Mouse (Mus musculus) spleen, postnatal 10 days (tissue): ENCODE measurements around the gene Slc22a23.
A peak's percentile ranks its signal among the peaks of the same experiment; 100 is the strongest.
"Not testable (repeated sequence)": the region's sequence is repeated elsewhere in the genome, so short reads cannot be mapped to it uniquely, and the experiment has no call there.

ENCODE experiments used
- DNase-seq, 2 experiments: peaks; one replicate each; pipeline ENCODE4 v3.0.0; 2021 to 2022; ENCODE audit warnings: low spot score in 2 of 2

Slc22a23 gene

DNA sequence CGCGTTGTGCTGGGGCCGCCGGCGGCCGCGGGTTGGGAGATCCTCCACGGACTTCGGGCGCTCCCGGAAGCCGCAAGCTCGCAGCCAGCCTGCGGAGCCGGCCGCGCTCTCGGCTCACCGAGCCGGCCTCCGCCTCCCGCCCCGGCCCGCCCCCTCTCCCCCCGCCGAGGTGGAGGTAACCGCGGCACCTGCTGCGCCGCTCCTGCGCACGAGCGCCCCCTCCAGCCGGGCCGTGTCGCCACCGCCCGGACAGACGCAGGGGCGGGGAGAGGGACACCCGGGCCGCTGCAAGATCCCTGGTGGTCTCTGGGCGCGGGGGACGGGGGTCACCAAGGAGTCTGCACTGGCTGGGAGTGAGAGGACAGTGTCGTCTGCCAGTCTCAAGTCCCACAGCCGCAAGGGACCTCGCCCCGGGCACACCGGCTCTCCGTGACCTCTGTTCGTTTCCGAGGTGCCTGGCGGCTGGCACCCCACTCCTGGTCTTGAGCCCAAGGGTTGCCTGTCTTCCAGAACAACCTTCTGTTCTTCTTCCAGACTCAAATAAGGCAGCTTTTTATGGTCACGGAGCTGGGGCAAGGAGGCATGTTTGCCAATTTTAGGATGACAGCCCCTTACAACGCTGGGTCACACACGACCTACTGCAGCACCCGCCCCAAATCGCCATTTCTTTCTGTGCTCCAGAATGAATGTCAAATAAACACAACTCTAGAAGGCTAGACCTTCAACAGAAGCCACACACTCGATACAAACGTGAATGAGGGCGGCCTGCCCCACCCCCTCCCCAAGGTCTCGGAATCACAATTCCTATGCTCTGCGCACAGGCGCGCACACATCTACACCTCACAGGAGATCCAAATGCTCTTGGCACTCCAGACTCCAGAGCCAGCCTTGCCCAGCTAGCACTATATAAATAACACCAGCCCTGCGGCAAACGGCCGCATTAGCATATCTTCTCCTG, at the start of gene Slc22a23:
TSS of gene Slc22a23 (minus strand) at position 55 of the 958 bp plus-strand sequence.
- DNase-seq: peak; percentile 92 to 94

DNA sequence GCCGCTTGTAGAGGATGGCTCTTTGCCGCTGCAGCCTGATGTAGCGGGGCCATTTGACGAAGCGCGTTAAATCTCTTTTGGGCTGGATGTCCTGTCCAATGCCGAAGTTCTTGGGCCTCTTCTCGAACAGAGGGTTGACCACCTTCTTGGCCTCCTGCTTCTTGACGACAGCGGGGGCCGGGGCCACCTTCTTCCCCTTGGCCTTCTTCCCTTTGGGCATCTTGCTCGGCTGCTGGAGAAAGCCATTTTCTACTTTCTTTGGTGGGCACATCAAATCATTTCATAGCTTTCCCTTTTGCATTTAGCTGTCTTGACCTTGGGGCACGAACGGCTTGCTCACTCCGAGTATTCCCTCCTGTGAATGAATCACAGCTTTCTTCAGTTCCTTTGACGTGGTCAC, 49.3 kb upstream of the Slc22a23 start:
- DNase-seq: not testable (repeated sequence)

DNA sequence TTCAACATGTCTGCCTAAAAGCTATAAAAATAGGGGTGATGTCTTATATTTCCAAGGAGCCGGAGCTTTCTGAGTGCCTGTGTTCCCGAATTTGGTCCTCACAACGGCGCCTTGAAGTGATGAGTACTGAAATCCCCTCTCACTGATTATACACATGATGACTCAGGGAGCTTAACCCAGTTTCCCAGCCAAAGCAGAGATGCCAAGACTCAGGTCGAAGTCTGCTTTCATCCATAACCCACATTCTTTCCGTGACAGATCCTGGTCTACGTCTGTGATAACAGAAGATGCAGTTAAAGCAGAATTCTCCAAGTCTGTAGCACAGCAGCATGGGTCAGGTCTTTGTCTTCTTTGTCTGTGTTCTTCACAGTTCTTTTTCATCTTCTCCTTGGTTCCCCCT, 47.4 kb upstream of the Slc22a23 start:
- no peak for DNase-seq

GRCm38 (mm10) chr13:34388219-34388618, 43.2 kb upstream of the Slc22a23 start:
- no peak for DNase-seq

GRCm38 (mm10) chr13:34383416-34383815, 38.4 kb upstream of the Slc22a23 start:
- DNase-seq: no peak

DNA sequence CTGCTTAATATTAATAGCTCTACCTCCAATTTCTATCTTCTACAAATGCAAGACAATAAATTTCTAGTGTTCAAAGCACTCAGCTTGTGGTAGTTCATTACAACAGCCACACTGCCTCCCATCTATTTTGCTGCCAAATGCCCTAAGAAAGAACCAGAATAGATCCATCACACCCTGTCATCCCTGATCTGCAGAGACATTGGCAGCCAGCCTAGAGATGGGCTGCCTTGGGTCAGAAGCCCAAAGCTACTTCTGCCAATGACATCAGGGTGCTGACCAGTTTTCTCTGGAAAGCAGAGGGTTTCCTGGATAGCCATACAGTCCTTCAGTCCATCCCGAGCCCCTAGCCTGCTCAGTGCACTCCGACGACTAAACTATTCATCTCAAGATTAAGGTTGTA, 33.9 kb upstream of the Slc22a23 start:
- no peak for DNase-seq

GRCm38 (mm10) chr13:34375145-34375544, 30.2 kb upstream of the Slc22a23 start:
- DNase-seq: no peak

- DNase-seq: no peak
Measured at GRCm38 (mm10) chr13:34372870-34373478, 28.0 kb upstream of the Slc22a23 start.

DNA sequence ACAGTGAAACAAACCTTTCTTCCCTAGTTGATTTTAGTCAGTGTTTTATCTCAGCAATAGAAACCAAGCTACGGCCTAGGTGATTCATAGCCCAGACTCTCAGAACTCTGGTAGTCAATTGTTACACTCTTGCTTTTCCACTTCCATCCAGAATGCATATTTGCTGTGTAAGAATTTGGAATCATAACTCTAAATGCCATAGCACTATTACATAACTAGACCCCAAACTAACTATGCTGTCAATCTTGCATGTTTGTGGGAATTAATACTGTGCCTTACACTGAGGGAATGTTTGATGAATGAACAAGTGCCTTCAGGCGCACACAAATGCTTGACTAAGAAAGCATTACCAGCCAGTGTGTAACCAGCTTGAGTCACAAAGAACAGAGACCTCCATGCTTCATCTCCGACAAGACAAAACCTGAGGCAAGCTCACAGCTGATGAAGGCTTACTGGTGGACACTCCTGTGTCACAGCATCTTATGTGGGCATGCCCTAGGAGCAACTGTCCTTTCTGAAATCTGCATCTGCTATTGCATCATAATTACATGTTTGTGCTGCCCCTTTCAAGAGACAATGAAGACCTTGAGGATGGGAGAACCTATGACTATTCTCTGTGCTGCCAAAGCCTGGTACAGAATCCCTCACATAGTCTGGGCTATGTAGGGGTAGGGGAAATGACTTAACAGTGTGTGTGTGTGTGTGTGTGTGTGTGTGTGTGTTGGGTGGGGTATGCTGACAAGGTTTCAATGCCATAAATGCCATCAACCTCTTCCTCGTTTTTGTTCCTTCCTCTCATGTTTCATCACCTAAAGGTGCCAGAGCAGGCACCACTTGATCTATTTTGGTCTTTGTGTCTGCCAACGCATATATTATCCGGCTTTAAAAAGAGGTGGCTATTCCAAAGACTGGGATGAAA, 27.2 kb upstream of the Slc22a23 start:
- DNase-seq: no peak

DNA sequence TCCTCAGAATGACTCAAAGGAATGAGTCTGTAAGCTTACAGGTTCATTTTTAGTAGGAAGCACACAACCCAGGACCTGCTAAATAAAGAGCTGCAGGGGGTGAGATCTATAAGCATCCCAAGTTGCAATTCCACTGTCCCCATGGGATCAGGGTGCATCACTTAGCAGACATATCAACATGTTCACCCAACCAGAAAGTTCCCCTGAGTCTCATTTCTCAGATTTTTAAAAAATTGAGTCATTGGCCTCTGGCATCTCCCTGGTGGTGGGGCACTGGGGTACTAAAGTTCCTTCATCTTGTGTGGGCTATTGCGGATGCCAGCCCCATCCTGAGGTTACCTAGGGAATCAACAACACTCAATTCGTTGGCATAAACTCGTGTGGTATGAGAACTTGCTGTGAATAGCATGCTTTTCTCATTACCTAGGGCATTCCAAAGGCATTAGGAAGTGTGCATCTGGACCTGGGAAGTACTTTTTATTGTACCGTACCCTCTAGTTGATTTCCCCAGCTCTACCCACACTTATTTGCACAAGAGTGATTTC, 25.4 kb upstream of the Slc22a23 start:
- no peak for DNase-seq

- DNase-seq: no peak
Measured at GRCm38 (mm10) chr13:34365226-34365625, 20.2 kb upstream of the Slc22a23 start.

GRCm38 (mm10) chr13:34355656-34356055, 10.7 kb upstream of the Slc22a23 start:
- DNase-seq: no peak

GRCm38 (mm10) chr13:34354830-34355624, 10.0 kb upstream of the Slc22a23 start:
- no peak for DNase-seq

DNA sequence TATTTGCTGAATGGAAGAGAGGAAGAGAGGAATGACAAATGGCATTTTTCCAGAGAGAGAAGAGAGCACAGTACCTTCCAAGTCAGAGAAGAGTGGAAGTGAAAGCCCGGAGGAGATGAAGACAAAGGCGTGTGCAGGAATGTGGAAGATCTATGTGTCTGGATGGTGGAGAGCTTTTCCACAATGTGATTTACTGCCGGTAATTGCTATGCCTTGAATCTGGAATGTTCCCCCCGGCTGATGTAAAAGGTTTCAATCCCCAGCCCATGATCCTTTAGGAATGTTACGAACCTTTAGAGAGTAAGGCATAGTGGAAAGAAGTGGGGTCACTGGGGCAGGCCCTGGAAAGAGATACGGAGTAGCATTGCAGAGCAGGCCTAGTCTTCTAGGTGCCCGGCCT, 8.3 kb upstream of the Slc22a23 start:
- no peak for DNase-seq

DNA sequence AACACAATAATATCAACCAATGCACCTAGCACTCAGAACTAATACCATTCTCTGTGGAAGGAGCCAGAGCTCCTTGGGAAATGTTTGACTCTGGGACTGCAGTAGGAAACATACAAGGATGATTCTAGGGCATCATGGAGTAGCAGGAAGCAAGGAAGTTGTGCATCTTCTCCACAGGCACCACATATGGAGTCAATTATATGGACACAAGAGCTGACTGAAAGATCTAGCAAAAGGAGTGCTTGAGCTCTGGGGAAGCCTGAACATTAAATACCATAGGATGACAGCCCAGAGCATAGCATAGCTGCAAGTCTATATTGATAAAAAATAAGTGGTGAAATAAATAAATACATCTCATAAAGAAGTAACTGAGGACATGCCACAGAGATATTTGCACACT, 6.5 kb upstream of the Slc22a23 start:
- no peak for DNase-seq

- DNase-seq: peak; percentile 23 to 56
Measured at GRCm38 (mm10) chr13:34347960-34348889, 3.2 kb upstream of the Slc22a23 start.

GRCm38 (mm10) chr13:34346748-34347147, 1.8 kb upstream of the Slc22a23 start:
- DNase-seq: peak in 1 of 2 experiments; percentile 15

DNA sequence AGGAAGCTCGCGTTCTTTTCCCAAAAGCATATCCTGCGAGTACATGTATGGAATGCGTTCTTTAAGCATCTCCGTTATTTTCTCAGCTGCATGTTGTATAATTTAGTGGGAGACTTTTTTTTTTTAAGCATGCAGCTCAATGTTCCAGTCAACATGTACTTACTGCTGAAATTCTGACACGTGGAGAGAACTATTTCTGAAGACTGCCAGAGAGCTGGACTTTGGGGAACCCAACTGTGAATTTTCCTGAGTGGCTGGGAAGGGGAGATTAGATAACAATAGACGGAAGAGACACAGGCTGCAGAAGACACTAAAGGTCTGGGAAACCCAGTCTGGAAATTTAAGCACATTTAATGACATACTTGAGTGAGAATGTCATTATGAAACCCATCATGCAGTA, 1.3 kb upstream of the Slc22a23 start:
- no peak for DNase-seq

- DNase-seq: peak; percentile 61 to 77
Measured at GRCm38 (mm10) chr13:34344376-34345127, 430 bp downstream of the Slc22a23 start.
